Mouse (Mus musculus) inflammation-experienced regulatory T-cells, adult 16 weeks (primary cell): ENCODE results near the gene Olfr1255. TPM values are rescaled to one million over a fixed set of nuclear protein-coding genes. Genes with fewer than 3 reads are reported as not detected.

Source experiments
- polyA plus RNA-seq: library from polyadenylated mRNA; unstranded; fragments of 100-300 nt; shearing (Covaris generic); gene quantifications from one replicate; pipeline ENCODE4 v1.2.1, GENCODE M21; 2017

Olfr1255 gene
- not detected for polyA plus RNA-seq

GRCm38 (mm10) chr2:89811751-89812150, at the start of gene Olfr1255:
Gene Olfr1255 (plus strand): TSS chr2:89812051.

GRCm38 (mm10) chr2:89793519-89793918, 18.3 kb upstream of the Olfr1255 start, which contains the start of gene Olfr1254:
Gene Olfr1254 (minus strand): TSS chr2:89793619.

GRCm38 (mm10) chr2:89841455-89841854, 29.6 kb downstream of the Olfr1255 start, which contains the start of gene Olfr1256:
Gene Olfr1256 (minus strand): TSS chr2:89841555.

GRCm38 (mm10) chr2:89848105-89848504, 36.3 kb downstream of the Olfr1255 start, which contains the start of gene Olfr48:
Gene Olfr48 (minus strand): TSS chr2:89848205.

Other genes starting within 250 kb of the Olfr1255 start
- not detected for gene Olfr1245, start 233.6 kb upstream of the Olfr1255 start, polyA plus RNA-seq
- not detected for gene Olfr1246, start 218.9 kb upstream of the Olfr1255 start, polyA plus RNA-seq
- gene Olfr1247, start 197.9 kb upstream of the Olfr1255 start, polyA plus RNA-seq: not detected
- gene Olfr1248, start 193.8 kb upstream of the Olfr1255 start, polyA plus RNA-seq: not detected
- not detected for gene Olfr1249, start 177.1 kb upstream of the Olfr1255 start, polyA plus RNA-seq
- gene Olfr1250, start 150.6 kb upstream of the Olfr1255 start, polyA plus RNA-seq: not detected
- gene Olfr1251, start 140.1 kb upstream of the Olfr1255 start, polyA plus RNA-seq: not detected
- not detected for gene Olfr1252, start 87.0 kb upstream of the Olfr1255 start, polyA plus RNA-seq
- not detected for gene Olfr1253, start 55.0 kb upstream of the Olfr1255 start, polyA plus RNA-seq
- gene Olfr1254, start 18.4 kb upstream of the Olfr1255 start, polyA plus RNA-seq: not detected
- not detected for gene Olfr1256, start 29.5 kb downstream of the Olfr1255 start, polyA plus RNA-seq
- not detected for gene Olfr48, start 36.2 kb downstream of the Olfr1255 start, polyA plus RNA-seq
- not detected for gene Olfr1257, start 66.4 kb downstream of the Olfr1255 start, polyA plus RNA-seq
- gene Olfr1258, start 115.3 kb downstream of the Olfr1255 start, polyA plus RNA-seq: 0.11 TPM
- not detected for gene Olfr1259, start 136.6 kb downstream of the Olfr1255 start, polyA plus RNA-seq
- gene Olfr1260, start 162.3 kb downstream of the Olfr1255 start, polyA plus RNA-seq: not detected
- not detected for gene Olfr1261, start 179.2 kb downstream of the Olfr1255 start, polyA plus RNA-seq
- gene Olfr1262, start 188.1 kb downstream of the Olfr1255 start, polyA plus RNA-seq: not detected
- not detected for gene Olfr1263, start 200.1 kb downstream of the Olfr1255 start, polyA plus RNA-seq
- gene Olfr1264, start 213.5 kb downstream of the Olfr1255 start, polyA plus RNA-seq: not detected
- not detected for gene Olfr1265, start 223.3 kb downstream of the Olfr1255 start, polyA plus RNA-seq